Mouse (Mus musculus): Measurements from ENCODE around the gene Rad17. TPM values are rescaled to one million over a fixed set of nuclear protein-coding genes. Genes with fewer than 3 reads are reported as not detected.

Gene Rad17
- polyA plus RNA-seq, 1 experiment from 2014 or later = 9.2 TPM

DNA sequence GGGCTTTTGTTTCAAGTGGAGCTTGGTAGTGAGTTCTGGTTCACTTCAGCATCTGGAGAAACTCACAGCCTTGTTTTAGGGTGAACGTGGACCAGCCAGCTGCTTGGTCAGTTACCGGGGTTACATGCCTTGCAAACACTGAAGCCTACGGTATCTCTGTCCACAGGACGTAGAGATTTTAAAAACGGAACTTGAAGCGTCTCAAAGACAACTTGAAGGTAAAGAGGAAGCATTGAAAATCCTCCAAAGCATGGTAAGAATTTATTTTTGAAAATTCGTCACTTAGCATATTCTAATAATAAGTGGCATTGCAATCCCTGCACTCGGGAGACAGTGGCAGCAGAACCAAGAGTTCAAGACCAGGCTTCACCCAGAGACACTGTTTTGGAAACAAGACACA is 30.8 kb upstream of the Rad17 start:
- no peak for DNase-seq
- 76% methylated on average over 8 of the region's 8 CpGs for WGBS (ENCODE audit: insufficient replicate concordance)
- no peaks in the 10 kb centered on the region for H3K27me3 ChIP-seq (ENCODE audit: insufficient read depth, low read length)

DNA sequence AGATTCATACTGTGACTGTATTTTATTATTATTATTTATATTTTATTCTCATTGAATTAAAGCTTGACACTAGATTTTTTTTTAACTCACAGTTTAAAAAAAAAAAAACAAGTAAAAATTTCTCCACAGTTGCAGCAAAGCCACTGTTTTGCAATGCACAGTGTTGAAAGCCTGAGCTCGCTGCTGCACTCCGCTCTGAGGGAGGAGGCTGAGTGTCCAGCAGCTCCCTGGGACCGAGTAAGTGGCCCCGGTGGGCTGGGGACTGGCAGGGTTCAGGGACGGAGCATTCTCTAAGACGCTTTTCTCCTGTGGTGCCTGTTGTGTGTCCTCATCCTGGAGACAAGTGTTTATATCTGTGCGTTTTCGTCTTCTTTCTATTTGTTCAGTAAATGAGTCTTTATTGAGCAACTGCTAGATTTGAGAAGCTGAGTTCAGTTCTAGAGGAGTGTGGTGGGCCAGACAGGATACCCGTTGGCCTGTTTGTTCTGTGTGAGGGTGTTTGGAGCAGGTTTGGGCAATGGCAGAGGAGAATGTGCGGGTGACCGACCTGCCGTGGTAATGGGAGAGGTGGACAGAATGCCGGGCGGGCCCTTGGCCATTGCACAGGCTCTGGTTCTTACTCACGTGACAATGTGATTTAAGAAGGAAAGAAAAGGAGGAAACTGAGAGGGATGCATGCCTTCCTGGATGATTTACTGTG is 25.2 kb upstream of the Rad17 start:
- DNase-seq = peak; percentile 50
- Histone ChIP-seq H3K4me2 (ENCODE audit: low read depth, low read length) (peak overlapping the region; percentile 22), H3K27me3 (ENCODE audit: insufficient read depth, low read length) (no peaks in the 10 kb centered on the region), H3K4me1 (ENCODE audit: insufficient read depth) (peaks cover 6% of the 10 kb centered on the region; the same call in 1 of the 2 replicates), H3K9ac (replicated peaks) (no peak overlapping the region), H3K27ac (ENCODE audit: low read depth) (peak overlapping the region; percentile 62), H3K36me3 (replicated peaks; ENCODE audit: insufficient read depth, low read length) (peaks cover 9% of the 10 kb centered on the region; the same call in 1 of the 2 replicates), H3K4me3 (ENCODE audit: low read depth, low read length) (peak overlapping the region; percentile 17), H3K9me3 (ENCODE audit: low read length) (no peaks in the 10 kb centered on the region)
- TF ChIP-seq CTCF (IDR thresholded peaks at IDR 0.05; ENCODE audit: low read depth) = no peak
- 54% methylated on average over 15 of the region's 15 CpGs for WGBS (ENCODE audit: insufficient replicate concordance)
- ATAC-seq = peak; percentile 75

More for the DNA sequence above, 30.8 kb upstream of the Rad17 start:
- Histone ChIP-seq H3K4me3 (ENCODE audit: low read depth, low read length) (no peak overlapping the region), H3K4me2 (ENCODE audit: low read depth, low read length) (no peak overlapping the region), H3K4me1 (ENCODE audit: insufficient read depth) (peaks cover 1% of the 10 kb centered on the region; the same call in 1 of the 2 replicates), H3K9ac (replicated peaks) (no peak overlapping the region), H3K36me3 (replicated peaks; ENCODE audit: insufficient read depth, low read length) (peaks cover 21% of the 10 kb centered on the region), H3K9me3 (ENCODE audit: low read length) (no peaks in the 10 kb centered on the region), H3K27ac (ENCODE audit: low read depth) (no peak overlapping the region)
- no peak for TF ChIP-seq EP300 (IDR thresholded peaks at IDR 0.05; ENCODE audit: low read depth)
- no peak for TF ChIP-seq CTCF (IDR thresholded peaks at IDR 0.05; ENCODE audit: low read depth)
- no peak for ATAC-seq

DNA sequence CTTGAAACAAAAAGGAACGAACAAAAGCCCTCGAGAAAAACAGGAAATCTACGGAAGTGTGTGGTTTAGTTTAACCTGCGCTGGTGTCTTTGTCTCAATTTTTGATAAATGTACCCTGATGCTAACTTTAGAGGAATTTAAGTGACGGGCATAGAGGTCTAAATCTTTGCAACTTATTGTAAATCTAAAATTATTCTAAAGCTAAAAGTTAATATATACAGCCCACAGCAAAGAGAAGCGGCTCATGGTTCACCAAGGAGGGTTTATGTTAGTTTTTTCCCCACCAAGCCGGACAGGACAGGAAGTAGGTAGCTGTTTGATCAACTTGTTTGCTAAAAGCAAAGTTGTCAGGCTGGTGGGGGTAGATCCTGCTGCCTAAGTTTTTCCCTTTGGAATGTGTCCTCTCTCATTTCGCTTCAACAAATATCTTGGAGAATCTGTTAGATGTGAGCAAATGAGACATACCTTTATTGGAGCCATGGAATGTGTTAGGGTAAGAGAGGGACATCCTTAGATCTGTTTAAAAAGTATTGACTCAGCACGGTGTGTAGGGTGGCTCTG is 19.4 kb upstream of the Rad17 start:
- 6% methylated on average over 9 of the region's 9 CpGs for WGBS (ENCODE audit: insufficient replicate concordance)
- peak overlapping the region; percentile 67 for H3K9ac ChIP-seq (replicated peaks)
- TF ChIP-seq EP300 (IDR thresholded peaks at IDR 0.05; ENCODE audit: low read depth) = no peak
- TF ChIP-seq CTCF (IDR thresholded peaks at IDR 0.05; ENCODE audit: low read depth) = no peak
- H3K4me1 ChIP-seq (ENCODE audit: insufficient read depth) = peaks cover 7% of the 10 kb centered on the region; the same call in 1 of the 2 replicates
- no peaks in the 10 kb centered on the region for H3K9me3 ChIP-seq (ENCODE audit: low read length)
- peak overlapping the region; percentile 94 for H3K27ac ChIP-seq (ENCODE audit: low read depth)
- peak overlapping the region; percentile 66 for H3K4me3 ChIP-seq (ENCODE audit: low read depth, low read length)
- no peaks in the 10 kb centered on the region for H3K27me3 ChIP-seq (ENCODE audit: insufficient read depth, low read length)
- H3K36me3 ChIP-seq (replicated peaks; ENCODE audit: insufficient read depth, low read length) = peaks cover 11% of the 10 kb centered on the region; the same call in 1 of the 2 replicates
- H3K4me2 ChIP-seq (ENCODE audit: low read depth, low read length) = peak overlapping the region; percentile 69
- ATAC-seq = peak; percentile 37; the same call in 1 of the 2 replicates
- no peak for DNase-seq

DNA sequence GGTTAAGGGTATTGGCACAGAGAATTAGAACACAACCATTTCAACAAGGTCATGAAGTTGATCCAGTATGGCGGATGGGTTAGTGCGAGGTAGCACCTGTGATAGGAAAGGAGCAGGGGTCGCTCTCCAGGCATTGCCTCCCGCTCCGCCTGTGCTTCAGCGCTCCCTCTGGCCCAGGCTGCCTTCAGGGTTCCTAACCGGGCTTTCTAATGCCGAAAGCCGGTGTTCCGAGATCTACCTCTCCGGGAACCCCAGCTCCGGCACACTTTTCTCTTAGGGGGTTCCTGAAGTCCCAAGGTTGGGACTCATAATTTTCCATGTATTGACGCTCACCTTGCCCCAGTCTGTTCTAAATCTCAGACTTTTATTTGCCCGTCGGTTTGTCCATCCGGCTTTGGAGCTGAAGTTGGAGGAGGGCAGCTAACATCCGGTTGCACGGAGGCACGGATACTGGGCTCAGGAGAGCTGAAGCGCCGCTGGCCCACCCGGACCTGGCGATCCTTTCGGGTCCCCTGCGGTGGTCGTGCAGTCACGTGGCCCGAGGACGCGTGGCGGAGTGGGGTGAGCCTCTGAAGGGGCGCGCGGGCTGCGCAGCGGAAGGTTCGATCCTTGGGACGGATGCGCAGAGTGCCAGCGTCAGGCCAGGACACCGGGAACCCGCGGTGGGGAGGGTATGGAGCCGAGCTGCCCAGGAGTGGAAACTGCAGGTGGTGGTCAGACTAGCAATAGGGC is 18.6 kb upstream of the Rad17 start, which contains the start of gene Ccdc125:
Gene Ccdc125 (plus strand): TSS at position 427 of the 732 bp plus-strand sequence.
- peak; percentile 70 for ATAC-seq
- peaks cover 11% of the 10 kb centered on the region for H3K36me3 ChIP-seq (replicated peaks; ENCODE audit: insufficient read depth, low read length)
- H3K4me2 ChIP-seq (ENCODE audit: low read depth, low read length) = peak within 1 kb of the TSS; percentile 69

GRCm38 (mm10) chr13:100659864-100660456 is 9.1 kb upstream of the Rad17 start:
- ATAC-seq (no peak), DNase-seq (peak; percentile 79)
- Histone ChIP-seq H3K4me1 (ENCODE audit: insufficient read depth) (no peaks in the 10 kb centered on the region), H3K27ac (ENCODE audit: low read depth) (no peak overlapping the region), H3K36me3 (replicated peaks; ENCODE audit: insufficient read depth, low read length) (peaks cover 8% of the 10 kb centered on the region), H3K9ac (replicated peaks) (no peak overlapping the region), H3K4me3 (ENCODE audit: low read depth, low read length) (no peak overlapping the region), H3K4me2 (ENCODE audit: low read depth, low read length) (no peak overlapping the region), H3K27me3 (ENCODE audit: insufficient read depth, low read length) (no peaks in the 10 kb centered on the region), H3K9me3 (ENCODE audit: low read length) (no peaks in the 10 kb centered on the region)
- TF ChIP-seq CTCF (IDR thresholded peaks at IDR 0.05; ENCODE audit: low read depth) (peak; percentile 93), EP300 (IDR thresholded peaks at IDR 0.05; ENCODE audit: low read depth) (no peak)
- 28% methylated on average over 4 of the region's 4 CpGs for WGBS (ENCODE audit: insufficient replicate concordance)

More for the DNA sequence above, 18.6 kb upstream of the Rad17 start, which contains the start of gene Ccdc125:
- peak; percentile 54 for DNase-seq
- Histone ChIP-seq H3K27ac (ENCODE audit: low read depth) (peak within 1 kb of the TSS; percentile 94), H3K27me3 (ENCODE audit: insufficient read depth, low read length) (no peaks in the 10 kb centered on the region), H3K4me1 (ENCODE audit: insufficient read depth) (peaks cover 6% of the 10 kb centered on the region; the same call in 1 of the 2 replicates), H3K4me3 (ENCODE audit: low read depth, low read length) (peak within 1 kb of the TSS; percentile 66), H3K9ac (replicated peaks) (peak within 1 kb of the TSS; percentile 67), H3K9me3 (ENCODE audit: low read length) (no peaks in the 10 kb centered on the region)
- TF ChIP-seq EP300 (IDR thresholded peaks at IDR 0.05; ENCODE audit: low read depth) (no peak), CTCF (IDR thresholded peaks at IDR 0.05; ENCODE audit: low read depth) (no peak)
- 1% methylated on average over 44 of the region's 44 CpGs for WGBS (ENCODE audit: insufficient replicate concordance)
